Mouse (Mus musculus) heart, postnatal 14 days (tissue): ENCODE data around the gene Kcnc3. TPM values are rescaled to one million over a fixed set of nuclear protein-coding genes. Genes with fewer than 3 reads are reported as not detected.

Experiments used
- DNase-seq, 2 experiments: peaks; one replicate each; pipeline ENCODE4 v3.0.0; 2021 to 2022
- intact Hi-C: fragments of 180-260 bp; cut with DNase I; formaldehyde crosslinking; loops from one replicate; pipeline ENCODE4 v1.15.1; 2025
- total RNA-seq, 2 experiments: library from RNA; stranded (reverse); gene quantifications; 2 replicates each; pipeline ENCODE4 v1.2.3; 2021

The Kcnc3 gene
- total RNA-seq, 2 experiments from 2014 or later, result 1.3 to 1.5 TPM

DNA sequence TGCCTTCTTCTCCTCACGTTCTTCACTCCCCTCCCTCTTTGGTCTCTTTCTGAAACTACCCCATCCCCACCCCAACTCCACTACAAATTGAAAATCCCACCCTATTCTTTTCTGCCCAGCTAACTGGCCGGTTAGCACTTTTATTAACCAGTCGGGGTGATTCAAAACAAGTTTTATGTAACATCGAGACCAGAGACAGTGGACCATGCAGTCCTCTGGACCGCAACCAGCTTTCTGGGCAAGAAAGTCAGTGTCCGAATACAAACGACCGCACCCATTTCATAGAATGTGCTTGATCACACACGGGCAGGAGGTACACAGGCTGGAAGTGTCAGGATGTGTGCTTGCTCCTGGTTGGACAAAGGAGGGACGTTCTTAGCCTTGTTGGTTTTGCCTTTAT is 26.0 kb upstream of the Kcnc3 start:
- intact Hi-C loops, result no loop called here
- no peak for DNase-seq

DNA sequence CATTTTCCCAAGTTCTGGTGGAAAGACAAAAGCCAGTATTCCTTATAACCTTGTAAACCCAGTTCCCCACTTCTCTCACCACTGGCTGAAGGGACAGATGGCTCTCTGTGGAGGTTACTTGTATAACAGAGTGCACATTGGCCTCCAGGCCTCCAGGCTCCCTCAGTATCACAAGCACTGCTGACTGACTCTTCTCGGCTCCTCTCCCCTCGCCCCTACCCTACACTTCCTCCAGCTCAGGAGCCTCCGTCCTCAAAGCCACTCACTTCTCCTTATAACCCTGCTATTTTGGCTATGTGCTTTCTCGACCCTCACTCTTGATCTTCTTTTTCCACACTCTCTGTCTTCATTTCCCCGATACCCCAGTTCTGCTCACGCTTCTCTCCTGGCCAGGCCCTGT is 25.1 kb upstream of the Kcnc3 start:
- intact Hi-C loops, result no loop called here

DNA sequence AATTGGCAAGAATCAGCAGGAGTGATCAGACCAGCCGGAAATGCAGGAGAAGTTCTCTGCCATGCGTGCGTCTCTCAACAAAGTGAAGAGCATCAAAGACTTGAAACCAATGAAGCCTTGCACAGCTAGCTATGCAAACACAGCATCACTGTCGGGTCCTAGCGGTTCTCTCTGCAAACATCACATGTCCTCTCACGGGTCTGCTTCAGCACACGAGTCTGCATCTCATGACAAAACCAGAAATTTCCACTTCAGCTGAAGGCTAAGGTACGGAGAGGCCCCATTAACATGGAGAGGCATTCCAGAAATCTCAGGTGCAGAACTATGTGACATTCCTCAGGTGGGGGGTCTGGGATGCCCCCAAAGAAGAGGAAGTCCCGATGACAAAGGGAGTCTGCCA is 21.7 kb upstream of the Kcnc3 start:
- intact Hi-C loops, result no loop called here

More for the DNA sequence above, 25.1 kb upstream of the Kcnc3 start:
- DNase-seq, result no peak

DNA sequence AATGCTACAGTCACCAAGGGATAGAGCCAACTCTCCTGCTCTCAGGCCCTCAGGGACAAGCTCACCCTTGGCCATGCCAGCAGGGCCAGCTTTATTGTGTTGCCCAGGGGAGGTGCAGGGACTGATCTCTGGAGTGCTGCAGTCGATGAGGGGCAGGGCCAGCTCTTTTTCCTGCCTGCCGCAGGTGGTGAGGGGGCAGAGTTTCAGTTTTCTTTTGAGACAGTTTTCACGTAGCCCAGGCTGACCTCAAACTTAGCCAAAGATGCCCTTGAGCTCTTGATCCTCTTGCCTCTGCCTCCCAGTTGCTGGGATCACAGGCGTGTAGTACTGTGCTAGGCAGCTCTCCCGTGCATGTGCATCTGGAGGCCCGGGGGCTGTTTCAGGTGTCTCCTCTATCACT is 19.5 kb upstream of the Kcnc3 start:
- intact Hi-C loops, result no loop called here
- no peak for DNase-seq

More for the DNA sequence above, 21.7 kb upstream of the Kcnc3 start:
- DNase-seq, result no peak

DNA sequence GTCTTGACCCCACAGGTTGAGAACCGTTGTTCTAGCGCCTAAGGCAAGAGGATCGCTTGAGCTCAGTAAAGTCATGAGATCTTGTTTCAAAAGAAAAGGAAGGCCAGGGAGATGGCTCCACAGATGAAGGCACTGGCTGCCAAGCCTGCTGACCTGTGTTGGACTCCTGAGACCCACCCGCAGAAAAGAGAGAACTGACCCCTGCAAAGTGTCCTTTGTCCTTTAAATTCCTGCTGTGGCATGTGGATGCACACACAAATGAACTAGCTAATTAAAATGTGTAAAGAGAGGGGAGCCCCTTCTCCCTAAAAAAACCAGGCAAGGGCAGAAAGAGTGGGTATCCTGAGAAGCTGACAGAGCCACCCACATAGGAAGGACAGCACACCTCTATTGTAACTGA is 18.7 kb upstream of the Kcnc3 start:
- no peak for DNase-seq
- intact Hi-C loops, result no loop called here

DNA sequence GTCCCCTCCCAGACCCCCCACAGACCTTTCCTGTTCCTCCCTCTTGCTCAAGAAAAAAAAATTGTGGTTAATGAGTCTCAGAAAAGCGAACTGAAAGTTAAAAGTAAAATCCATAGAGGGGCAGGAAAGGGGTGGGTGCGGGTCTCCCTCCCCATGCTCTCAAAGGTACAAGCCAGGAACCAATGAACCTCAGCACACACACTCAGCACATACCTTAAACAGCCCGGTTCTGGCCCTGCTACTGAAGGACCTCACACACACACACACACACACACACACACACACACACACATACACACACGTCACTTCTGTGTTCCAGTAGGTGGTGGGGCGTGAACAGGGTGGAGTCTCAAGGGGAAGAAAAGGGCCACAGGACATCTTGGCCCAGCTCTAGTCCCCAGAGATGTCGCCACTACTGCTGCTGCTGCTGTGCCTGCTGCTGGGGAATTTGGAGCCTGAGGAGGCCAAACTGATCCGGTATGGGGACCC is 18.2 kb upstream of the Kcnc3 start, which contains the start of gene Napsa:
Gene Napsa, plus strand, starts transcription at position 168 of the 489 bp plus-strand sequence.
- intact Hi-C loops, result no loop called here
- DNase-seq, result no peak

DNA sequence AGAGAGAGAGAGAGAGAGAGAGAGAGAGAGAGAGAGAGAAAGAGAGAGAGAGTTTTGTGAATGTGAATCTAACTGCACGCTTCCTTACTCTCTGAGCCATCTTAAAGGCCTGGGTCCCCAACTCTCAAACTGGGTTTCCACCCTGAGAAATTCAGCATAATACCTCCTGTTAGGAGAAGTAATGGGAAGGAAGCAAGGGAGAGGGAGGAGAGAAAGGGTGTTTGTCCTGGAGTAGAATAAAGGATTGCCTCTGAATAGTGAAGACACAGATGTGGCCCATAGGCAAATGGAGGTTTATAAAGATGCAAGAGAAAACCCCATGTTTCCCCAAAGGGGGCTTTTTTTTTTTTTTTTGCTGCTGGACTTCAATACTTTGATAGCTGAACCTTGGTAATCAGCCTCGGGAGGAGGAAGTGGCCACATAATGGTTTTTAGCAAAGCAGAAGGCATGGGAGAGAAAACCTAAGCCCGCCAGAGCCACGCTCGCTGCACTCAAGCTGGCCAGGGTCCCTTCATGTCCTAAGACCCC is 17.4 kb upstream of the Kcnc3 start:
- intact Hi-C loops, result no loop called here
- DNase-seq, result no peak

DNA sequence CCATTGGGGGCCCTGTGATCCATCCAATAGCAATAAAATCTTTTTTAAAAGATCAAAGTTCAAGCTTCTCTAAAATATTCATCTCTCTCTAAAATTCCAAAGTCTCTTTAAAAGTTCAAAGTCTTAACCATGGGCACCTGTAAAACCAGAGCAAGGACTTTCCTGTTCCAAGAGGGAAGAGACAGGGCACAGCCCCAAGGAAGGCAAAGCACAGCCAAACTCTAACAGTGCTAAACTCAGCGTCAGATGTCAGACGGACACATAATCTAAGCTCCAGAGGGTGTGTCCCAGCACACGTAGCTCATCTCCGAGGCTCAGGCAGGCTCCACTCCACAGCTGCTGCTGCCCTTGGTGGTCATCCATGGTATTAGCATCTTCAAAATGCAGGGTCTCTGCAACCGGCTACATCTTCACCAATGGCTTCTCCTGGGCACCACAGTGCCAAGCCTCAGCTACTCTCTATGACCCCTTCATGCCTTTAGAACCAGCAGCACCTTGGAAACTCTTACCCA is 14.1 kb upstream of the Kcnc3 start:
- no peak for DNase-seq
- intact Hi-C loops, result no loop called here

DNA sequence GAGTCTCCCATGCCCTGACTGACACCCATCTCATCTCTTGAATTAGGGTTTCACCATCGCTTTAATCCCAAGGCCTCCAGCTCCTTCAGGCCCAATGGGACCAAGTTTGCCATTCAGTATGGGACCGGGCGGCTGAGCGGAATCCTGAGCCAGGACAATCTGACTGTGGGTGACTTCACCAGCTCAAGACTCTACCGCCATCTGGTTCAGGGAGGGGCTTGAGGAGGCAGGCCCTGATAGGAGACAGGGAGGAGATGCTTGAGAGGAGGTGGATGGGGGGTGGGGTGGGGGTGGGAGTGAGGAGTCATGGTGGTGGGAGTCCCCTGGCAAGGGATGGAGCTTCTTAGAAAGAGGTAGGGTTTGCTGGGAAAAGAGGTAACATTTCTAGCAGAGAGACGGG is 8.8 kb upstream of the Kcnc3 start:
- DNase-seq, result no peak
- intact Hi-C loops, result no loop called here

DNA sequence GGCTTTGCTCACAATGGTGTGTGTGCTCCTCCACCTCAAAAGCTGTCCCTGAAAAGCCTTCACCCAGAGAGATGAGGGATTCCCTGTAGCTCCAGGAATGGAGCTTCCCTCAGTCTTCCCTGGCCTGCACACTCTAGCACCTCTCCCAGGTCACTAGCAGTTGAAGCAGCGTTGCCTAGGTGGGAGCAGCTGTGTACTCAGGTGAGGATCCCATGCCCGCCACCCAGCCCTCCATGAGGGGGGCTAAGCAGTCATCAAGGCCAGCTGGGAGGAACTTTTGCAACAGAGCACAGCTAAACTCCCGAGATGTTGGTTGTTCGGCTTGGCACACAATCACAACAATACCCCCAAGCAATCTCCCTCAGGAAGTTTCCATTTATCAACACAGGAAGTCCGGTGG is 7.8 kb upstream of the Kcnc3 start:
- DNase-seq, result no peak
- intact Hi-C loops, result no loop called here

DNA sequence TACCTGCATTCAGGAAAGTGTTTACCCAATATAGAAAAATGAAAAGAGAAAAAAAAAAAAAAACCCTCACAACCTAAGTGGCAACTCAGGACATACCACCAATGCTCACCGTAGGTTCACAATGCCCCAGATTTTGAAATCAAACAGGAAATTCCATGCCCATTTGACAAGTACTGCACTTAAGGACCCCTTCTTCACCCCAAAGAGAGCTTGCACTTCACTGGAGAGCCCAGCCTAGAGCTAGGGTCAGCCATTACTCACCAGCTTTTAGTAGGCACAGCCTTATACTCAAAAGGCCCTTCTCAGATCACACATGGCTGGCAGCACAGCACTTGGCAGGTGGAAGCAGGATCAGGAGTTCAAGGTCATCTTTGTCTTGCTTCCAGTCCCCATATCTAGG is 7.3 kb upstream of the Kcnc3 start:
- intact Hi-C loops, result no loop called here
- no peak for DNase-seq

DNA sequence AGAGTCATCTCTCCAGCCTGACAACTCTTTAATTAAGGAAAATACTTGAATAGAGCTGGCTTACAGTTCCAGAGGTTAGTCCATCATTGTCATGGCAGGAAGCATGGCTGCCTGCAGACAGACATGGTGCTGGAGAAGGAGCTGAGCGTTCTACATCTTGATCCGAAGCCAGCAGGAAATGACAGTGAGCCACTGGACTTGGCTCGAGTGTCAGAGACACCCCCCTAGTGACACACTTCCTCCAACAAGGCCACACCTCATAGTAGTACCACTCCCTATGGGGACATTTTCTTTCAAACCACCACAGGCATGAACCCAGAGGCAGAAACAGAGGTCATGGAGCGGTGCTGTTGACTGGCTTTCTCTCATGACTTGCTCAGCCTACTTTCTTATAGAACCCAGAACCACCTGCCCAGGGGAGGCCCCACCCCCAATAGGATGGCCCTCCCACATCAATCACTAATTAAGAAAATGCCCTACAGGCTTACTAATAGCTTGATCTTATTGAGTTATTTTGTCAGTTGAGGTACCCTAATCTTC is 6.1 kb upstream of the Kcnc3 start:
- intact Hi-C loops, result no loop called here
- DNase-seq, result no peak

DNA sequence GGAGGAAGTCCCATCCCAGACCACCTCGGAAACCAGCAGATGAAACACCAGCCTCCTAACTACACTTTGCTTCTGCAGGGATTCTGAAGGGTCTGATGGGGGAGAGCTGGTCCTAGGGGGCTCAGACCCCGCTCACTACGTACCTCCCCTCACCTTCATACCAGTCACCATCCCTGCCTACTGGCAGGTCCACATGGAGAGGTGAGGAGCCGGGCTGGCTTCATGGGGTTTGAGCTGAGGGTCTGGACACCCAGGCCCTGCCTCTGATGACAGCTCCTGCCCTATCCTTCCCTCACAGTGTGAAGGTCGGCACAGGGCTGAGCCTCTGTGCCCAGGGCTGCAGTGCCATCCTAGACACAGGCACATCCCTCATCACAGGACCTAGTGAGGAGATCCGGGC is 5.5 kb upstream of the Kcnc3 start:
- intact Hi-C loops, result no loop called here
- no peak for DNase-seq

DNA sequence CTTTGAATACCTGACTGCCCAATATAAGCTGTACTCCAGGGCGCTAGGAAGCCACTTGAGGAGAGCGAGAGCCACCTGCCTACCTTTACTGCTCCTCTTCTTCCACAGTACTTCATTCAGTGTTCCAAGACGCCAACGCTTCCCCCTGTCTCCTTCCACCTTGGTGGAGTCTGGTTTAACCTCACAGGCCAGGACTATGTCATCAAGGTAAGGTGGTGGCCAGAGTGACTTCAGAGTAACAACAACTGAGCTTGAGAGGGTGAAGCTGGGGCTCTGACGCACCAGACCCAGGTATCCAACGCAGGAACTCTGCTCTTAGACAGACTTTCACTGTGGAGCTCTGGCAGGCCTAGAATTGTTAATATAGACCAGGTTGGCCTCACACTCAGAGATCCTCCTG is 4.9 kb upstream of the Kcnc3 start:
- DNase-seq, result no peak
- intact Hi-C loops, result no loop called here

DNA sequence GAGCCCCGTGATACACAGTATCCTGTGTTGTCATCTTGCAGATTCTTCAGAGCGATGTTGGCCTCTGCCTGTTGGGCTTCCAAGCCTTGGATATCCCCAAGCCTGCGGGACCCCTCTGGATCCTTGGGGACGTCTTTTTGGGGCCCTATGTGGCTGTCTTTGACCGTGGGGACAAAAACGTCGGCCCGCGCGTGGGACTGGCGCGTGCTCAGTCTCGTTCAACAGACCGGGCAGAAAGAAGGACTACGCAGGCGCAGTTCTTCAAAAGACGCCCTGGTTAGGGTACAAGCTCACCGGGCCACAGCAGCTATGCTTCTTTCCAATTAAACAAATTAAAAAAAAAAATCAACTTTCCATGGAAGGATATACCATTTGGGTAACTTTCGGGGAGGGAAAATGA is 3.9 kb upstream of the Kcnc3 start:
- no peak for DNase-seq
- intact Hi-C loops, result no loop called here

DNA sequence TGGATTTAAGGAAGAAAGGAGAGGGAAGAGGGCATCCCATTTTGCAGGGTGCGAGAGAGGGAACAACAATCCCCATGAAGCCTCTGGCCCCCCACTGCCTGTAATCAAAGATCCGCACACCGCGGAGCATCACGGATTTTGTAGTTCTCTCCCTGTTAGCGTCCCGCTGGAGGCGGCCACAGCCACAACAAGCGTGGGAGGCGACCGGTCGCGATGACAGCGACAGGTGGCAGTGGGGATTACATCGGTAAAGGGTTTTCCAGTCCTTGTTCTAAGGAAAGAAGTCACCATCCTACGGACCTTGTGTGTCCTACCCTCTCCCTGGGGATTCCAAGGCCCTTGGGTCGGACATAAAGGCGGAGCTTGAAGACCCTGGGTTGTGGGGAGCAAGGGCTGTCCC is 3.5 kb upstream of the Kcnc3 start:
- intact Hi-C loops, result no loop called here
- DNase-seq, result peak; percentile 17 to 47

DNA sequence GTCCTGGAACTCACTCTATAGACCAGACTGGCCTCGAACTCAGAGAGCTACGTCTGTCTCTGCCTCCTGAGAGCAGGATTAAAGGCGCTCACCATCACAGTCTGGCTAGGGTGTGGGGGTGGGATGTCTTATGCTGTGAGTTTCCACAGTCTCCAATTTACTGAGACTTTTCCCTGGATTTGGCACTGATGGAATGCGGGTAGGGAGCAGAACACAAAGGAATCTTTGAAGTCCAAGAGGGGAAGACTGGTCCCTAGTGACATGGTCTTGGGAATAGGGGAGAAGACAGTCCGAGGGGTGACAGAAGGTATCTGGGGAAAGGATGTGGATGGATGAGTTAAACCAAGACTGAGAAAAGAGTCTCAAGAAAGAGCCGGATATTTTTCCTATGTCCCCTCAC is 2.8 kb upstream of the Kcnc3 start:
- no peak for DNase-seq
- intact Hi-C loops, result no loop called here

DNA sequence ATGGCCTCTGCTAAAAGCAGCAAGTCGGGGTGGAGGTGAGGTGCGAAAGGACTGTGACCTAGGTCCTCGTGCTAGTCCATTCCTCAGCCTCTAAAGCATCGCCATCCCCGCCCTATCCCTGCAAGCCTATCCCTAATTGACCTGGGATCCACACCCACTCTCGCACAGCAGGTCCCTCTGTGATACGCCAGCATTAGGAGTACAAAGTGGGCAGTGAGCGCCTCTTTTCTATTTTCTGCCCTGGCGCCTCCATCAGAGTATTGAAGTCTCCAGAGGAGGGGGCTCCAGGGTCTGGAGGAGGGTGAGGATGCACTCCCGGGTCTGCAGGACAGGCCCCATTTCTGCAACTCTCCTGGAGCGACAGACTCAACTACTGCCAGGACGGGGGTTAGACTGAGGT is 2.1 kb upstream of the Kcnc3 start:
- intact Hi-C loops, result no loop called here
- no peak for DNase-seq

DNA sequence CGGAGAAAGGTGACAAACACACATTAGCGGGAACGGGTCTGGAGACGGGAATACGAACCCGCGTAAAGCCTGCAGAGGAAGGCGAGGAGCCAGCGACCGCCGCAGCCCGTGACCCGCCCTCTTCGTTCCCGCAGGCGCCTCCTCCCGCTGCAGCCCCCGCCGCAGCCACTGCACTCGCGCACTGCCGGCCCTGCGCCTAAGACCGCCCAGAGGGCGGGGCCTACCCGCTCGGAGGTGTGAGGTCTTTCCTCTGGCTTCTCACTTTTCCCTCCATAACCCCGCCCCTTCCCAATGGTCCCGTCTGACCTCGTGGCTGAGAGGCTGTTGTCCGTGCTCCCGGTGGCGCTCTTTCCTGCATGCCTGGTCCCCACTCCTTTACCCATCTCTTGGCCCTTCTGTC is 1.3 kb upstream of the Kcnc3 start:
- intact Hi-C loops, result no loop called here
- peak; percentile 59 to 60 for DNase-seq

DNA sequence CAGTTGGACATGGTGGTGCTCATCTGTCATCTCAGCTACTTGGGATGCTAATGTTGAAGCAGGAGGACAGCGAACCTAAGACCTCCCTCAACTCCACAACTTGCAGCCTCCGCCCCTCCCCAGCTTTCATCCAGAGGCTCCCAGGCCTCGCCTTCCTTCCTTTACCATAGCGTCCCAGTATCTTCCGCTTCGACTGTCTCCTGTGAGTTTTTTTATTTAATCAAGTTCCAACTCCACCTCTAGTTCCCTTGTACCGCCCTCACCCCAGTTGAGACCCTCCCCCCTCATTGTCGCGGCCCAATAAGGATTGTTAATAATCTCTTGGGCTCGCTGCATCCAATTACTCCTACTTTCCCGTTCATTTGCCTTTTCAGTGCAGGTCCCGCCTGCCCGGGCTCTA is 518 bp upstream of the Kcnc3 start:
- no peak for DNase-seq
- intact Hi-C loops, result loop anchor here (2.0 kb wide), 1 partner anchor 29 kb away; no protein-coding TSS in a partner anchor

DNA sequence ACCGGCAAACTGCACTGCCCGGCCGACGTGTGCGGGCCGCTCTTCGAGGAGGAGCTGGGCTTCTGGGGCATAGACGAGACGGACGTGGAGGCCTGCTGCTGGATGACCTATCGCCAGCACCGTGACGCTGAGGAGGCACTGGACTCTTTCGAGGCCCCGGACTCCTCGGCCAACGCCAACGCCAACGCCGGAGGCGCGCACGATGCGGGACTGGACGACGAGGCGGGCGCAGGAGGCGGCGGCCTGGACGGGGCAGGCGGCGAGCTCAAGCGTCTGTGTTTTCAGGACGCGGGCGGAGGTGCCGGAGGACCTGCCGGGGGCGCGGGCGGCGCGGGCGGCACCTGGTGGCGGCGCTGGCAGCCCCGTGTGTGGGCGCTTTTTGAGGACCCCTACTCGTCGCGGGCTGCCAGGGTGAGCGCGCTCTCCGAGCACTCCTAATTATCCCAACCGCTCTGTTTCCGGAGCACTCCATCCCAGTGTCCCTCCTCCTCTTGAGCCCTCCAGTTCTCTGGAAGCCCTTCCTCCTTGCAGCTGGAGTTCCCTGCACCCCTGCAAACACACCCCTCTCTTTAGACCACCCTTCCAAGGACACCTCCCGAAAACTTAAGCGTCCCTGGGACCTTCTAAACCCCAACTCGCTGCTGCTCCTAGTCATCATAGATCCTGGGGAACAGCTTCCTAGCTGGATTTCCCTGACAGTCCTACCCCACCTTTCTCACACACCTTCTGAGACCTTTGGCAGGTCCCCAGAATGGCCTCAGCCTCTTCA is 1.1 kb downstream of the Kcnc3 start:
- intact Hi-C loops, result loop anchor here (2.0 kb wide), 1 partner anchor 31 kb away; no protein-coding TSS in a partner anchor
- DNase-seq, result no peak

DNA sequence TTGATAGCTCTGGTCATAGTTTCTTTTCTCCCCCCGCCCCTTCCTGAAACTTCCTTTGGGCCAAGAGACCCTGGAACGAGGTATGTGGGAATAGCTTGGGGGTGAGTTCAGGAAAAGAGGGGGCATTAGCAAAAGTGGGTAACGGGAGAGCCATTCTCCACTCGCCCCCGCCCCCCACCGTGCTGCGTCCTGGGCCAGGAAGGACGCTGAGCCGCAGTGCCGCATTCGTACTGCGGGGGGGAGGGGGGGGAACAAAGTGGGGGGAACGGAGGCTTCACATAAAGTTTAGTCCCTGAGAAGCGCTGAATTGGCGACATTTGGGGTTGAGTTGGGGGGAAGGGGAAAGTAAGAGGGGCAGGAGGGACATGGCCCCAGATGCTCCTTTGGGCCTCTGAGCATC is 2.6 kb downstream of the Kcnc3 start:
- intact Hi-C loops, result no loop called here

More for the DNA sequence above, 2.6 kb downstream of the Kcnc3 start:
- no peak for DNase-seq
